Mouse (Mus musculus) bone marrow, adult 2 months (tissue): ENCODE measurements around the gene Tspan5. TPM values are rescaled to one million over a fixed set of nuclear protein-coding genes. Genes with fewer than 3 reads are reported as not detected.

Source experiments
- H3K27ac ChIP-seq: fragments of 200-500 bp; 2 replicates; pipeline ENCODE4 v1.5.1; 2012; ENCODE audit warnings: low read depth, mild to moderate bottlenecking, control low read depth, inconsistent platforms, low read length; ENCODE audit not compliant: control insufficient read depth, poor library complexity, insufficient read depth
- H3K4me1 ChIP-seq: fragments of 200-500 bp; 2 replicates; pipeline ENCODE4 v1.6.1; 2011; ENCODE audit warnings: low read length; ENCODE audit not compliant: control insufficient read depth, insufficient read depth
- H3K4me3 ChIP-seq: fragments of 200-500 bp; replicated peaks from 2 replicates; pipeline ENCODE3; 2011; ENCODE audit warnings: mild to moderate bottlenecking, low read depth, low read length, control low read depth; ENCODE audit not compliant: control insufficient read depth
- CTCF ChIP-seq: fragments of 200-500 bp; IDR thresholded peaks from 2 replicates; pipeline ENCODE4 v1.5.1; 2011; ENCODE audit warnings: low read length, control low read depth; ENCODE audit not compliant: control insufficient read depth, insufficient read depth
- POLR2A ChIP-seq: fragments of 200-500 bp; IDR thresholded peaks from 2 replicates; pipeline ENCODE4 v1.6.1; 2011; ENCODE audit warnings: low read depth, mild to moderate bottlenecking, control low read depth, low read length, borderline replicate concordance; ENCODE audit not compliant: control insufficient read depth
- WGBS: fragments of 180-500 bp; shearing (Covaris S2); methylation state at CpG from one replicate; pipeline ENCODE4 v1.1.7; 2018; 5-methylcytosine and 5-hydroxymethylcytosine counted together
- polyA plus RNA-seq: library from polyadenylated mRNA; stranded (reverse); fragments of >200 nt; gene quantifications from 2 replicates; pipeline ENCODE4 v1.2.4, GENCODE M21; 2011; ENCODE audit warnings: low replicate concordance; ENCODE audit not compliant: missing spikeins, insufficient read depth, insufficient read length

Gene Tspan5
- polyA plus RNA-seq, 1 experiment = 8.3 TPM

DNA sequence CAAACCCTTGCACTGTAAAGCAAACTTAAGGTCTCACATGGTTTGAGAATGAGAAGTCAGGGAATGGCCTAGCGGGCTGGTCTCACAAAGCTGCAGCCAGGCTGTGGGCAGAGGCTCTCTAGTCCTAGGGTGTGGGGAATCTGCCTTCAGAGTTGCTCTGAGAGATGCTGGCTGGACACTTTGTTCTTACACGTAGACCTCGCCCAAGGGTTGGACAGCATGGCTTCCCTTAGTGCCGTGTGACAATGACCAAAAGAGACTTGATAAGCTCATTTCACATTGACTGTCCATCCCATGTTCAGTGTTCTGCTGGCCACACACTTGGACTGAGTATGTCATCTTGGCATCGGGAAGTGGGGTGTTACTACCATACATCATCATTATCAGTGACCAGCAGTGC lies 101.6 kb downstream of the Tspan5 start:
- Histone ChIP-seq H3K27ac (no peak overlapping the region), H3K4me1 (no peaks in the 10 kb centered on the region), H3K4me3 (no peak overlapping the region)
- WGBS = 93% methylated on average over 5 of the region's 5 CpGs
- TF ChIP-seq POLR2A (no peak), CTCF (no peak)

DNA sequence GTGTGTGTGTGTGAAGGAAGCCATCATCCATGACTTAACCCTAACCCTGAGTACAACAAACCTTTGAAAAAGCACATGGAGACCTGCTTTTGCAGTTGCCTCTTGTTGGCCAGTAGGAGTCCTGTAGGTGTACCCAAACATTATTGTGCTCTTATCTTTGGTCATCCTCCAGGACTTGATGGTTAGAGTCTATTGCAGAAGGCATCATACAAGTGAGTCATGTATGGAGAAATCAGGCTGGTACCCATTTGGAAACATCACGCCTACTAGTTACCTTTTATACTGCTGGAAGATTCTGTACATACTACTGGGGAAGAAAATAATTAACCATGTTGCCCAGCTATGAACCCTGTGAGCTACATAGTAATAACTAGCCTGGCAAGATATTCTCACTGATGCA lies 103.8 kb downstream of the Tspan5 start:
- TF ChIP-seq CTCF (no peak), POLR2A (no peak)
- WGBS = 84% methylated on average over 1 of the region's 1 CpGs

DNA sequence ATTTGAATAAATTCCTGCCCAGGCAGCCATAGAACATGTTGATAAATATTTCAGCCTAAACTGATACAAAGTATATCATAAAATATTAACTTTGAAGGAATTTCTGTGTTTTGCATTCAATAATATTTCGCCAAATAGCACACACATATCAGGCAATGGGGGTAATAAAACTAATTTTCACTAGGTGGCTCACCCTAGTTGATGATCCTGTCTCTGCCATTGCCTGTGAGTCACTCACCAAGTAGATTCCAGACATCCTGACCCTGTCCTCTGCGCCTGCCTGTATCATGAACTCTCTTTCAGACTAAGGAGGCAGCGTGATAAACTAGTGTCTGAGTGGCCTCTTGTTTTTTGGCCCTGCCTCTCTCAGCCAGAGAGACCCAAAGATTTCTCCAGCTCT lies 105.8 kb downstream of the Tspan5 start:
- H3K27ac ChIP-seq = no peak overlapping the region
- no peak overlapping the region for H3K4me3 ChIP-seq
- TF ChIP-seq POLR2A (no peak), CTCF (no peak)
- no peaks in the 10 kb centered on the region for H3K4me1 ChIP-seq
- 77% methylated on average over 3 of the region's 3 CpGs for WGBS

More for the DNA sequence above, 103.8 kb downstream of the Tspan5 start:
- Histone ChIP-seq H3K4me1 (no peaks in the 10 kb centered on the region), H3K4me3 (no peak overlapping the region), H3K27ac (no peak overlapping the region)

DNA sequence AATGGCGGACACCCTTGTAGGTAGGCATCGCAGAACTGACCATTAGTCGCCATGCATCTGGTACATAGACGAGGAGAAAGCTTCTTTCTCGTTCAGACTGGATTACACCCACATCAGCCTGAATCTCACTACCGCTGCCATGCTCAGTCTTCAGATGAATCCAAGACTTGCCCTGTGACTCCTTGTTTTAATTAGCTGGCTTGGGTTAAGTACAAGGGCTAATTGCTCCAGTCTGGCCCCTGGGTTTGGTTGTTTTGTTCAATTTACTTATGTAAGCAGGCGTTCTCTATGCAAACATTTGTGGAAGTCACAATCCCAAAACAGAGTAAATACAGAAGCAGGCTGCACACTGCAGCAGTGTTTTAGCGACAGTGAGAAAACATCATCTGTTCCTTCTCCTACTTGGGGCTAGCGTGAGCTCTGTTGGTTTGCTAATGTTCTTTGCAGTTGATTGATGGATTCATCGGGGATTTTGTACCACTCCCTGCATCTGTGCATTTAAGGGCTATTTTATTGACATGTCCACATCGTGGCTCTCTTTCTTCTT lies 107.8 kb downstream of the Tspan5 start:
- Histone ChIP-seq H3K4me1 (no peaks in the 10 kb centered on the region), H3K27ac (no peak overlapping the region), H3K4me3 (no peak overlapping the region)
- no peak for TF ChIP-seq POLR2A
- no peak for TF ChIP-seq CTCF
- 86% methylated on average over 11 of the region's 11 CpGs for WGBS

DNA sequence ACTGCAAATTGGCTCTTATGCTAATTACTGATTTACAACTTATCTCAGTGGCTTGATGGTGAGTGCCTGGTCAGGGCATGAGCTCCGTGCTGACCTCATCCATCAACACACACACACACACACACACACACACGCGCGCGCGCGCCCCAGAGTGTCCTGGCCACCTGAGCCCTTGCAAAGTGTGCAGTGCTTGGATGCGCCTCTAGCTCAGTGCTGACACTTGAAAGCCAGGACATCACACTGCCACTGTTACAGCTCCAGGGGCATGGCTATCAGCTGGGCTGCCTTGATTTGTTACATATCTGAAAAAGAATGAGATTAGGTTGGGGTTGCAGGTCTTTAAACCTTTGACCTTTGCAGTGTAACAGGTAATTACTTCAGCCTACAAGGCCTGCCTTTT lies 109.9 kb downstream of the Tspan5 start:
- TF ChIP-seq CTCF = no peak
- TF ChIP-seq POLR2A = no peak
- Histone ChIP-seq H3K27ac (no peak overlapping the region), H3K4me3 (no peak overlapping the region), H3K4me1 (no peaks in the 10 kb centered on the region)
- 94% methylated on average over 8 of the region's 8 CpGs for WGBS

DNA sequence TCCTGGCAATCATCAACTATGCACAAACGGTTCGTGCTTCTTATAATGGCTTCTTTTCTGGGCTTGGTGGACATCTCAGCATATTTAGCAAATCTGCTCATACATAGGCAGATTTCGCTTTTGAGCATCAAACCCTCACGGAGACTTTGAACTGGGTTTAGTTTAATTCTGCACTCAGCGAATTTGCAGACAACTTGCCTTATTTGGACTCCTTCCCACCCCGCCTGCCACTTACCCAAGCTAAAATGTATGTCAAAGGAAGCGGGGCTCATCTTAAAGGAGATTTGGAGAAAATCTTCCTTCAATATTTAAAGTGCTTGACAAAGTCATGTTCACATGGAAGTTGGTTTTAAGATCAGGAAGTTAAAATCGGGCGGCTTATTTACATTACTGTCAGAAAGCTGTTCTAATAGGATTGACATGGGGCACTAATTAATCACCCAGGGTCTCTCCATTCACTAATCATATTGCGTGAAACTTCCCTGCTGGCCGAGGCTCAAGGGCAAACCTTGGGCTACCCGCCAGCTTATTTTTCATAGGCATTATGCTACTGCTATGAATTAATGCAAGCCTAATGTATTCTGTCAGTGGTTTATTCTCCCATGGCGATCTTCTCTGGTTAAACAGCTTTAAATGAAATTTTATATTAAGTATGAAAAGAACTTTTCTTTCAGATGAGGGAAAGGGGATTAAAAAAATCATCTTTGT lies 111.1 kb downstream of the Tspan5 start:
- Histone ChIP-seq H3K4me3 (no peak overlapping the region), H3K4me1 (no peaks in the 10 kb centered on the region), H3K27ac (no peak overlapping the region)
- TF ChIP-seq POLR2A = no peak
- TF ChIP-seq CTCF = no peak
- 79% methylated on average over 13 of the region's 13 CpGs for WGBS

DNA sequence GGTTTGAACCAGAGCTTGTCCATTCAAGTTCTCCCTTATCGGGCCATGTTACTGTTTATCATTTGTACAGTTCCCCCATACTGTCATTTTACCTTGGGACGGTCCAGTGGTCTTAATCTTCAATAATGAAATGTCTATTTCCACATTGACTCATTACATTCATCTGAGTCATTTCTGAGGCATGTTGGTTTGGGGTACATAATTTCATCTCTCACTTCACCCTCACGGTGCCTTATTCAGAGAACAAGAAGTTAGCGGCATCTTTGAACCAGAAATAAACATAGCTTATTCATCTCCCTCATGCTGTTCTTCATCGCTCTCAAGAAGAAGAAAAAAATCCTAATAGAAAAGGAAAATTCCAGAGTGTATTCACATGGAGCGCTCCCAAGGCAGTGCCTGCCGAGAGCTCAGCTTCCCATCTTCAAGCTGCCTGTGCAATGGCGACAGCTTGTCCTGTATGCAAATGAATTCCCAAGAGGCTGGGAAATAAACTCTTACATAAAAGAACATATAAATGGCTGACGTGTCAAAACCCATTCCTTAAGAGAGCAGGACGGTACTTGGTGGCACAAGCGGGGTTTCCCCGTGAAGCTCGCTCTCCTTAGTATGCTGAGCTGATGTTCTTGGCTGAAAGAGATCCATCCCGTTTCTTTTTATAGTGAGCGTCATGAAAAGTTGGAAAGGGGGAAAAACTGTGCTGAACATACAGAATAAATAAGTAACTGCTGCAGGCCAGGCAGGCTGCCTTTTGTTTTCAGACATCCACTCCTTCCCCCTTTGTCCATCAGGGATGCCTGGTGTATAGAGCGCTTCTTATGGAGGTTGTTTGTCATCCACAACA lies 112.2 kb downstream of the Tspan5 start:
- Histone ChIP-seq H3K27ac (no peak overlapping the region), H3K4me1 (no peaks in the 10 kb centered on the region), H3K4me3 (no peak overlapping the region)
- 89% methylated on average over 16 of the region's 16 CpGs for WGBS
- TF ChIP-seq CTCF (no peak), POLR2A (no peak)

DNA sequence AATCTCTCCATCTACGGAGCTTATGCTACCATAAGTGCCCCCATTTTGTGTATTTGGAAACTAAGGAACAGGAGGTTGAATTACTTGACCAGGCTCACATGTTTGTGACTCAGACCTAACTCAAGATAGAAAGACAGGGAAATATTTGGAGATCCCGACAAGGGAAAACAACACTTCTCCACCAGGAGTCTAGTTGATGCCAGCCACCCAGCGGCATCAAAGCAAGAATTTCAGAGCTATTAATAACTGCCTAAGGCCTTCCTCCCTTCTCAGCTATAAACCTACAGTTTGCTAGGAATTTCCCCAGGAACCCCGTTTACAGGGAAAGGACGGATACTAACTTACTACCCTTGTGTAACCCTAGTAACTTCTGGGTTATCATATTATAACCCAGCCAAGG lies 113.4 kb downstream of the Tspan5 start:
- H3K4me3 ChIP-seq = no peak overlapping the region
- TF ChIP-seq POLR2A (no peak), CTCF (no peak)
- H3K4me1 ChIP-seq = no peaks in the 10 kb centered on the region
- 87% methylated on average over 5 of the region's 5 CpGs for WGBS
- no peak overlapping the region for H3K27ac ChIP-seq
